Mouse (Mus musculus) stomach, postnatal 0 days (tissue): Measurements from ENCODE around the gene L2hgdh. TPM values are rescaled to one million over a fixed set of nuclear protein-coding genes. Genes with fewer than 3 reads are reported as not detected.

Experiments
- ATAC-seq: fragments of 200-750 bp; cut with Nextera tagmentation; 2 replicates; pipeline ENCODE4 v1.8.0; 2017; ENCODE audit not compliant: low FRiP score, low TSS enrichment
- DNase-seq: peaks from one replicate; pipeline ENCODE4 v3.0.0-alpha.2; 2016; ENCODE audit warnings: low spot score
- H3K27ac ChIP-seq: fragments of 300-500 bp; sonication (generic); replicated peaks from 2 replicates; pipeline ENCODE4 v1.5.1; 2014; ENCODE audit warnings: mild to moderate bottlenecking, control low read depth
- H3K27me3 ChIP-seq: fragments of 300-500 bp; sonication (generic); 2 replicates; pipeline ENCODE4 v1.6.1; 2014; ENCODE audit warnings: low read length; ENCODE audit not compliant: control insufficient read depth, insufficient read depth
- H3K36me3 ChIP-seq: fragments of 300-500 bp; sonication (generic); 2 replicates; pipeline ENCODE4 v1.6.1; 2014; ENCODE audit warnings: low read length, mixed read lengths; ENCODE audit not compliant: control insufficient read depth, insufficient read depth
- H3K4me1 ChIP-seq: fragments of 300-500 bp; sonication (generic); replicated peaks from 2 replicates; pipeline ENCODE4 v1.6.1; 2014; ENCODE audit warnings: antibody characterized with exemption; ENCODE audit not compliant: control insufficient read depth, insufficient read depth
- H3K4me2 ChIP-seq: fragments of 300-500 bp; sonication (generic); replicated peaks from 2 replicates; pipeline ENCODE4 v1.6.1; 2014; ENCODE audit warnings: low read depth, mild to moderate bottlenecking, control low read depth, moderate library complexity
- H3K4me3 ChIP-seq: fragments of 300-500 bp; sonication (generic); 2 replicates; pipeline ENCODE4 v1.5.1; 2014; ENCODE audit warnings: low read depth, low read length, control low read depth
- H3K9ac ChIP-seq: fragments of 300-500 bp; sonication (generic); 2 replicates; pipeline ENCODE4 v1.6.1; 2014; ENCODE audit warnings: mild to moderate bottlenecking, low read length, control low read depth, mixed read lengths
- H3K9me3 ChIP-seq: fragments of 300-500 bp; sonication (generic); 2 replicates; pipeline ENCODE4 v1.6.1; 2016; ENCODE audit warnings: low read length; ENCODE audit not compliant: control insufficient read depth
- CTCF ChIP-seq: IDR thresholded peaks from 2 replicates; pipeline ENCODE4 v1.5.1; 2016; ENCODE audit warnings: antibody characterized with exemption, low read depth, mild to moderate bottlenecking, moderate library complexity
- EP300 ChIP-seq: optimal IDR thresholded peaks from 2 replicates; pipeline ENCODE3; 2016; ENCODE audit warnings: antibody characterized with exemption
- WGBS: fragments of 180-500 bp; shearing (Covaris S2); extraction: QIAGEN DNeasy Blood & Tissue Kit; methylation state at CpG from one replicate; pipeline ENCODE4 v1.1.7; 2014; 5-methylcytosine and 5-hydroxymethylcytosine counted together
- polyA plus RNA-seq: library from polyadenylated mRNA; unstranded; fragments of >200 nt; fragmentation: Nextera tagmentation; extraction: Ambion mirVana; gene quantifications from 2 replicates; pipeline ENCODE4 v1.2.1, GENCODE M21; 2015

The L2hgdh gene
- polyA plus RNA-seq, 1 experiment from 2014 or later = 11.5 TPM

- DNase-seq (no peak), ATAC-seq (no peak)
- H3K36me3 ChIP-seq = 0 out of 2 replicates have a peak, but pooled peaks cover 3% of the 10 kb centered on the region
- H3K27me3 ChIP-seq = no peaks in the 10 kb centered on the region
- 50% methylated on average over 2 of the region's 2 CpGs for WGBS
- H3K9ac ChIP-seq = no peak overlapping the region
- H3K9me3 ChIP-seq = no peaks in the 10 kb centered on the region
- H3K27ac ChIP-seq = no peak overlapping the region
- H3K4me2 ChIP-seq = peak overlapping the region; percentile 88
- TF ChIP-seq CTCF (no peak), EP300 (no peak)
- H3K4me1 ChIP-seq = no peaks in the 10 kb centered on the region
- H3K4me3 ChIP-seq = no peak overlapping the region
These were observed 1.3 kb downstream of the L2hgdh start for GRCm38 (mm10) chr12:69723376-69723775.

GRCm38 (mm10) chr12:69722857-69723256, 1.8 kb downstream of the L2hgdh start:
- no peak overlapping the region for H3K27ac ChIP-seq
- H3K4me2 ChIP-seq = no peak overlapping the region
- H3K36me3 ChIP-seq = 0 out of 2 replicates have a peak, but pooled peaks cover 3% of the 10 kb centered on the region
- DNase-seq = no peak
- H3K4me1 ChIP-seq = no peaks in the 10 kb centered on the region
- no peaks in the 10 kb centered on the region for H3K27me3 ChIP-seq
- H3K4me3 ChIP-seq = no peak overlapping the region
- no peak for TF ChIP-seq CTCF
- no peak for ATAC-seq
- 79% methylated on average over 3 of the region's 3 CpGs for WGBS
- no peak overlapping the region for H3K9ac ChIP-seq
- no peaks in the 10 kb centered on the region for H3K9me3 ChIP-seq

- H3K27ac ChIP-seq = no peak overlapping the region
- no peaks in the 10 kb centered on the region for H3K9me3 ChIP-seq
- no peak overlapping the region for H3K4me2 ChIP-seq
- TF ChIP-seq EP300 = no peak
- no peak for TF ChIP-seq CTCF
- H3K27me3 ChIP-seq = no peaks in the 10 kb centered on the region
- DNase-seq (no peak), ATAC-seq (no peak)
- no peaks in the 10 kb centered on the region for H3K4me1 ChIP-seq
- no peaks in the 10 kb centered on the region for H3K36me3 ChIP-seq
- no peak overlapping the region for H3K9ac ChIP-seq
- no peak overlapping the region for H3K4me3 ChIP-seq
These were observed 11.0 kb downstream of the L2hgdh start for GRCm38 (mm10) chr12:69713628-69714027.

- Histone ChIP-seq H3K27me3 (no peaks in the 10 kb centered on the region), H3K4me1 (no peaks in the 10 kb centered on the region), H3K9me3 (no peaks in the 10 kb centered on the region), H3K4me2 (no peak overlapping the region), H3K36me3 (no peaks in the 10 kb centered on the region), H3K4me3 (no peak overlapping the region), H3K9ac (no peak overlapping the region), H3K27ac (peak overlapping the region; percentile 46)
- 59% methylated on average over 11 of the region's 11 CpGs for WGBS
- DNase-seq (peak; percentile 86), ATAC-seq (peak; percentile 96)
- TF ChIP-seq EP300 = no peak
- no peak for TF ChIP-seq CTCF
These were observed 19.7 kb downstream of the L2hgdh start for GRCm38 (mm10) chr12:69704799-69705458.

GRCm38 (mm10) chr12:69698352-69698751, 26.3 kb downstream of the L2hgdh start:
- Histone ChIP-seq H3K9me3 (no peaks in the 10 kb centered on the region), H3K9ac (no peak overlapping the region), H3K4me1 (no peaks in the 10 kb centered on the region), H3K36me3 (no peaks in the 10 kb centered on the region), H3K4me3 (no peak overlapping the region), H3K27me3 (no peaks in the 10 kb centered on the region), H3K27ac (no peak overlapping the region), H3K4me2 (no peak overlapping the region)
- ATAC-seq (no peak), DNase-seq (no peak)
- 83% methylated on average over 6 of the region's 6 CpGs for WGBS
- TF ChIP-seq CTCF = no peak
- TF ChIP-seq EP300 = no peak

GRCm38 (mm10) chr12:69696746-69697145, 27.9 kb downstream of the L2hgdh start:
- no peak overlapping the region for H3K9ac ChIP-seq
- peak; percentile 35 for DNase-seq
- 66% methylated on average over 5 of the region's 5 CpGs for WGBS
- no peak for ATAC-seq
- H3K4me3 ChIP-seq = no peak overlapping the region
- H3K27ac ChIP-seq = no peak overlapping the region
- no peaks in the 10 kb centered on the region for H3K36me3 ChIP-seq
- no peak overlapping the region for H3K4me2 ChIP-seq
- no peaks in the 10 kb centered on the region for H3K4me1 ChIP-seq
- peak; percentile 82 for TF ChIP-seq CTCF
- TF ChIP-seq EP300 = no peak
- no peaks in the 10 kb centered on the region for H3K27me3 ChIP-seq
- no peaks in the 10 kb centered on the region for H3K9me3 ChIP-seq
